Mouse (Mus musculus) ES-E14 (cell line): ENCODE data around the gene Aoah. TPM values are rescaled to one million over a fixed set of nuclear protein-coding genes. Genes with fewer than 3 reads are reported as not detected.

Experiments used
- DNase-seq: peaks from one replicate; pipeline ENCODE4 v3.0.0-alpha.2; 2013; ENCODE audit warnings: low read depth, low spot score
- H3K27ac ChIP-seq: 2 replicates; pipeline ENCODE4 v1.5.1; 2012; ENCODE audit warnings: low read depth, mild to moderate bottlenecking, low read length, moderate library complexity, mixed read lengths; ENCODE audit not compliant: poor library complexity, insufficient read depth, severe bottlenecking
- H3K36me3 ChIP-seq: 2 replicates; pipeline ENCODE4 v1.6.1; 2012; ENCODE audit warnings: mild to moderate bottlenecking, low read length, moderate library complexity, mixed read lengths; ENCODE audit not compliant: control insufficient read depth, poor library complexity, insufficient read depth, severe bottlenecking
- H3K4me1 ChIP-seq, 2 experiments: fragments of 150-350 bp in 1 of 2; sonication (generic) in 1 of 2; 2 replicates each; pipeline ENCODE4 v1.6.1; 2012; ENCODE audit warnings: low read length in 2 of 2, mild to moderate bottlenecking in 1 of 2, mixed read lengths in 1 of 2; ENCODE audit not compliant: control insufficient read depth in 2 of 2, insufficient read depth in 2 of 2, poor library complexity in 1 of 2
- H3K4me3 ChIP-seq, 2 experiments: fragments of 150-350 bp in 1 of 2; sonication (generic) in 1 of 2; 2 replicates each; pipeline ENCODE4 v1.5.1; 2012; ENCODE audit warnings: low read length in 2 of 2, low read depth in 1 of 2, mild to moderate bottlenecking in 1 of 2, mixed read lengths in 1 of 2; ENCODE audit not compliant: insufficient read depth in 1 of 2, poor library complexity in 1 of 2, severe bottlenecking in 1 of 2
- H3K9ac ChIP-seq: 2 replicates; pipeline ENCODE4 v1.6.1; 2012; ENCODE audit warnings: low read depth, mild to moderate bottlenecking, low read length, mixed read lengths; ENCODE audit not compliant: poor library complexity, insufficient read depth, severe bottlenecking
- H3K9me3 ChIP-seq: fragments of 150-350 bp; sonication (generic); 2 replicates; pipeline ENCODE4 v1.6.1; 2012; ENCODE audit warnings: low read depth, mild to moderate bottlenecking, low read length; ENCODE audit not compliant: control insufficient read depth, insufficient read depth
- CHD2 ChIP-seq: IDR thresholded peaks from 2 replicates; pipeline ENCODE4 v1.6.1; 2014; ENCODE audit warnings: mild to moderate bottlenecking, low read depth, low read length, inconsistent platforms
- HCFC1 ChIP-seq: IDR thresholded peaks from 2 replicates; pipeline ENCODE4 v1.6.1; 2012; ENCODE audit warnings: low read length, inconsistent platforms, borderline replicate concordance; ENCODE audit not compliant: insufficient read depth
- MAFK ChIP-seq: IDR thresholded peaks from 2 replicates; pipeline ENCODE4 v1.6.1; 2014; ENCODE audit warnings: mild to moderate bottlenecking, low read depth, low read length, inconsistent platforms; ENCODE audit not compliant: insufficient read depth
- ZC3H11A ChIP-seq: IDR thresholded peaks from 2 replicates; pipeline ENCODE4 v1.6.1; 2012; ENCODE audit warnings: low read depth, mild to moderate bottlenecking, inconsistent platforms, low read length, borderline replicate concordance
- ZNF384 ChIP-seq: IDR thresholded peaks from 2 replicates; pipeline ENCODE4 v1.6.1; 2012; ENCODE audit warnings: low read depth, low read length, inconsistent platforms
- in situ Hi-C, 2 experiments: fragments of 600-800 bp; cut with MboI; formaldehyde crosslinking; loops; one replicate each; pipeline ENCODE4 v1.15.1; 2025; ENCODE audit warnings: low sequenced_read_pairs in 2 of 2, inconsistent platforms in 1 of 2; ENCODE audit not compliant: unreplicated experiment in 2 of 2
- total RNA-seq: library from RNA; depleted of rRNA; stranded (reverse); fragments of 300-350 nt; gene quantifications from 2 replicates; pipeline ENCODE4 v1.2.3, GENCODE M21; 2012

Aoah gene
- total RNA-seq, 1 experiment: 3.3 TPM

GRCm38 (mm10) chr13:21024831-21025230 lies 230.9 kb downstream of the Aoah start:
- no peak overlapping the region for H3K27ac ChIP-seq
- H3K4me3 ChIP-seq: no peak overlapping the region
- no peak for TF ChIP-seq MAFK
- TF ChIP-seq ZC3H11A: no peak
- TF ChIP-seq HCFC1: no peak
- no peak for TF ChIP-seq ZNF384
- TF ChIP-seq CHD2: no peak
- no peaks in the 10 kb centered on the region for H3K4me1 ChIP-seq
- in situ Hi-C loops: loop anchor here in 1 of 2 experiments (25.0 kb wide), 1 partner anchor 438 kb away; no protein-coding TSS in a partner anchor
- H3K9me3 ChIP-seq: no peaks in the 10 kb centered on the region
- H3K36me3 ChIP-seq: no peaks in the 10 kb centered on the region
- H3K9ac ChIP-seq: no peak overlapping the region
- DNase-seq: no peak

- in situ Hi-C loops: loop anchor here (10.0 to 25.0 kb wide), 2 partner anchors 446 to 718 kb away; no protein-coding TSS in a partner anchor
Measured at GRCm38 (mm10) chr13:21033176-21033575, 239.3 kb downstream of the Aoah start.

GRCm38 (mm10) chr13:21035011-21035410 lies 241.1 kb downstream of the Aoah start:
- no peak overlapping the region for H3K9ac ChIP-seq
- H3K4me3 ChIP-seq: no peak overlapping the region
- no peaks in the 10 kb centered on the region for H3K4me1 ChIP-seq
- DNase-seq: peak; percentile 25
- in situ Hi-C loops: loop anchor here (10.0 to 25.0 kb wide), 2 partner anchors 448 to 720 kb away; no protein-coding TSS in a partner anchor
- TF ChIP-seq ZC3H11A: peak; percentile 89; the same call in 1 of the 2 replicates
- TF ChIP-seq ZNF384: no peak
- H3K9me3 ChIP-seq: no peaks in the 10 kb centered on the region
- H3K36me3 ChIP-seq: no peaks in the 10 kb centered on the region
- H3K27ac ChIP-seq: no peak overlapping the region

More at GRCm38 (mm10) chr13:21033176-21033575, 239.3 kb downstream of the Aoah start:
- DNase-seq: no peak
- TF ChIP-seq HCFC1: no peak
- no peak for TF ChIP-seq MAFK
- no peak overlapping the region for H3K9ac ChIP-seq
- H3K4me1 ChIP-seq: no peaks in the 10 kb centered on the region
- no peak overlapping the region for H3K27ac ChIP-seq
- no peaks in the 10 kb centered on the region for H3K36me3 ChIP-seq
- no peaks in the 10 kb centered on the region for H3K9me3 ChIP-seq
- H3K4me3 ChIP-seq: no peak overlapping the region

- Histone ChIP-seq H3K9me3 (no peaks in the 10 kb centered on the region), H3K4me3 (no peak overlapping the region), H3K36me3 (no peaks in the 10 kb centered on the region), H3K4me1 (no peaks in the 10 kb centered on the region), H3K9ac (no peak overlapping the region), H3K27ac (no peak overlapping the region)
- no peak for TF ChIP-seq ZC3H11A
- no peak for TF ChIP-seq HCFC1
- no peak for TF ChIP-seq MAFK
- no peak for TF ChIP-seq ZNF384
- no peak for TF ChIP-seq CHD2
- in situ Hi-C loops: loop anchor here (10.0 to 25.0 kb wide), 2 partner anchors 449 to 721 kb away; no protein-coding TSS in a partner anchor
- DNase-seq: no peak
Measured at GRCm38 (mm10) chr13:21035981-21036380, 242.1 kb downstream of the Aoah start.

- no peak overlapping the region for H3K27ac ChIP-seq
- no peak for TF ChIP-seq ZNF384
- TF ChIP-seq MAFK: no peak
- no peak for TF ChIP-seq ZC3H11A
- no peak for TF ChIP-seq HCFC1
- no peak for TF ChIP-seq CHD2
- H3K4me1 ChIP-seq: no peaks in the 10 kb centered on the region
- in situ Hi-C loops: loop anchor here in 1 of 2 experiments (25.0 kb wide), 1 partner anchor 453 kb away; no protein-coding TSS in a partner anchor
- no peaks in the 10 kb centered on the region for H3K9me3 ChIP-seq
- no peak overlapping the region for H3K4me3 ChIP-seq
- no peaks in the 10 kb centered on the region for H3K36me3 ChIP-seq
- H3K9ac ChIP-seq: no peak overlapping the region
- no peak for DNase-seq
Measured at GRCm38 (mm10) chr13:21040589-21041199, 246.8 kb downstream of the Aoah start.
